Mouse (Mus musculus) intestine, embryonic 15.5 days (tissue): ENCODE data around the gene Heatr5a. TPM values are rescaled to one million over a fixed set of nuclear protein-coding genes. Genes with fewer than 3 reads are reported as not detected.

Experiments used
- ATAC-seq: fragments of 200-750 bp; cut with Nextera tagmentation; 2 replicates; pipeline ENCODE4 v1.8.0; 2017; ENCODE audit warnings: moderate TSS enrichment, moderate library complexity
- H3K27ac ChIP-seq: fragments of 300-500 bp; sonication (generic); 2 replicates; pipeline ENCODE4 v1.5.1; 2015; ENCODE audit warnings: mild to moderate bottlenecking, inconsistent platforms
- H3K27me3 ChIP-seq: fragments of 300-500 bp; sonication (generic); replicated peaks from 2 replicates; pipeline ENCODE4 v1.6.1; 2015; ENCODE audit warnings: inconsistent platforms
- H3K36me3 ChIP-seq: fragments of 300-500 bp; sonication (generic); 2 replicates; pipeline ENCODE4 v1.6.1; 2015; ENCODE audit warnings: inconsistent platforms
- H3K4me1 ChIP-seq: fragments of 300-500 bp; sonication (generic); replicated peaks from 2 replicates; pipeline ENCODE4 v1.6.1; 2015; ENCODE audit warnings: inconsistent platforms
- H3K4me2 ChIP-seq: fragments of 300-500 bp; sonication (generic); replicated peaks from 2 replicates; pipeline ENCODE4 v1.6.1; 2015; ENCODE audit warnings: mild to moderate bottlenecking, inconsistent platforms
- H3K4me3 ChIP-seq: fragments of 300-500 bp; sonication (generic); replicated peaks from 2 replicates; pipeline ENCODE4 v1.5.1; 2015; ENCODE audit warnings: inconsistent platforms
- H3K9ac ChIP-seq: fragments of 300-500 bp; sonication (generic); 2 replicates; pipeline ENCODE4 v1.6.1; 2015; ENCODE audit warnings: inconsistent platforms
- H3K9me3 ChIP-seq: fragments of 300-500 bp; sonication (generic); 2 replicates; pipeline ENCODE4 v1.6.1; 2016; ENCODE audit warnings: inconsistent platforms
- WGBS: fragments of 180-500 bp; shearing (Covaris S2); methylation state at CpG from one replicate; pipeline ENCODE4 v1.1.7; 2015; 5-methylcytosine and 5-hydroxymethylcytosine counted together
- polyA plus RNA-seq: library from polyadenylated mRNA; unstranded; fragments of >200 nt; fragmentation: Nextera tagmentation; extraction: Ambion mirVana; gene quantifications from 2 replicates; pipeline ENCODE4 v1.2.1, GENCODE M21; 2015

The Heatr5a gene
- polyA plus RNA-seq, 1 experiment from 2014 or later, result 8.2 TPM

- no peaks in the 10 kb centered on the region for H3K9me3 ChIP-seq
- no peaks in the 10 kb centered on the region for H3K36me3 ChIP-seq
- no peak overlapping the region for H3K4me2 ChIP-seq
- 0 out of 2 replicates have a peak, but pooled peaks cover 2% of the 10 kb centered on the region for H3K4me1 ChIP-seq
- ATAC-seq, result no peak
- no peak overlapping the region for H3K4me3 ChIP-seq
- WGBS, result 77% methylated on average over 9 of the region's 9 CpGs
- H3K27me3 ChIP-seq, result no peaks in the 10 kb centered on the region
- no peak overlapping the region for H3K9ac ChIP-seq
- H3K27ac ChIP-seq, result no peak overlapping the region
Measured at GRCm38 (mm10) chr12:51967915-51968595, 3.1 kb downstream of the Heatr5a start.

- WGBS, result 88% methylated on average over 6 of the region's 6 CpGs
- Histone ChIP-seq H3K4me3 (no peak overlapping the region), H3K36me3 (peaks cover 13% of the 10 kb centered on the region; the same call in 1 of the 2 replicates), H3K9ac (no peak overlapping the region), H3K27me3 (no peaks in the 10 kb centered on the region), H3K4me2 (no peak overlapping the region), H3K27ac (no peak overlapping the region), H3K4me1 (no peaks in the 10 kb centered on the region), H3K9me3 (no peaks in the 10 kb centered on the region)
- no peak for ATAC-seq
Measured at GRCm38 (mm10) chr12:51957626-51958025, 13.5 kb downstream of the Heatr5a start.

DNA sequence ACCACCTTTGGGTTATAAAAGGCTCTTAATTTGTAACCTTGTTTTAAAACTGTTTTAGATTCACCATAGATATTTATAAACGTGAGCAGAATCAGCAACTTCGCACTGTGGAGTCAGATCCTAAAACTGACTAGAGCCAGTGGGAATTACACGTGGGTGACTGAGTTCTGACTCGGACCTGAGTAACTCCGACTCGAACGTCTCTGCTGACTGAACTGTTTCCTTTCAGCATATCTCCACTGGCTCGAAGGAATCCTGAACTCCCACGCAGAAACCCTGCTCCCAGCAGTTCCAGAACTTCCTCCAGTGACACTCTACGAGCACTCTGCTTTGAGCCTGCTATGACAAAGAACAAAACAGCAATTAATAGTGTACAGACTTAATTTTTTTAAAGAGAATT lies 18.8 kb downstream of the Heatr5a start:
- peaks cover 32% of the 10 kb centered on the region for H3K36me3 ChIP-seq

DNA sequence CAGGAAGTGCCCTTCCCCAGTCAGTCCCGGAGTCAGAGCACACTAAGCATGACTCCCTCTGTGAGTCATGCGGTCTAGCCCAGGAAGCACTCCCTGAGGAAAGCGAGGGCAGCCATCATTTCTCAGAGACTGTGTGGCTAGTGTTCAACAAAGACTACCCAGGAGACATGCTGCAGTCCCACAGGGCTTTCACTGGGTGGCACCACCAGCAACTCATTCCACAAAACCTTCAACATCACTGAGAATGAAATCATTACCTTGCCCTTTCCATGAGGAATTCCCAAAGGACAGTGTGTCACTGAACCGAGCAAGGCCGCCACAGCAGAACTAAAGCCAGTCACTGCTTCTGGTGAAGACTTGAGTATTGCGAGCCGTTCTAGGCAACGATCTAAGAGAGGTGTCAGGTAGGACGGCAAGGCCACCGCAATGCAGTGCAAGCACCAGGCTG lies 23.6 kb downstream of the Heatr5a start:
- Histone ChIP-seq H3K4me3 (no peak overlapping the region), H3K9ac (no peak overlapping the region), H3K4me2 (no peak overlapping the region), H3K27me3 (no peaks in the 10 kb centered on the region), H3K4me1 (no peaks in the 10 kb centered on the region), H3K36me3 (peaks cover 30% of the 10 kb centered on the region), H3K9me3 (no peaks in the 10 kb centered on the region), H3K27ac (no peak overlapping the region)
- WGBS, result 80% methylated on average over 10 of the region's 10 CpGs
- ATAC-seq, result no peak

More for the DNA sequence above, 18.8 kb downstream of the Heatr5a start:
- Histone ChIP-seq H3K4me2 (no peak overlapping the region), H3K4me1 (no peaks in the 10 kb centered on the region), H3K9me3 (no peaks in the 10 kb centered on the region), H3K27me3 (no peaks in the 10 kb centered on the region), H3K27ac (no peak overlapping the region), H3K9ac (no peak overlapping the region), H3K4me3 (no peak overlapping the region)
- WGBS, result 77% methylated on average over 10 of the region's 10 CpGs
- no peak for ATAC-seq

- no peak overlapping the region for H3K4me2 ChIP-seq
- no peak for ATAC-seq
- H3K4me1 ChIP-seq, result no peaks in the 10 kb centered on the region
- H3K9ac ChIP-seq, result no peak overlapping the region
- H3K27ac ChIP-seq, result no peak overlapping the region
- no peaks in the 10 kb centered on the region for H3K9me3 ChIP-seq
- 94% methylated on average over 9 of the region's 9 CpGs for WGBS
- no peaks in the 10 kb centered on the region for H3K27me3 ChIP-seq
- H3K4me3 ChIP-seq, result no peak overlapping the region
- H3K36me3 ChIP-seq, result peaks cover 22% of the 10 kb centered on the region
Measured at GRCm38 (mm10) chr12:51945331-51945730, 25.8 kb downstream of the Heatr5a start.

- H3K4me2 ChIP-seq, result no peak overlapping the region
- H3K27ac ChIP-seq, result no peak overlapping the region
- H3K4me3 ChIP-seq, result no peak overlapping the region
- no peaks in the 10 kb centered on the region for H3K27me3 ChIP-seq
- peaks cover 6% of the 10 kb centered on the region; the same call in 1 of the 2 replicates for H3K36me3 ChIP-seq
- no peak overlapping the region for H3K9ac ChIP-seq
- WGBS, result 78% methylated on average over 4 of the region's 4 CpGs
- ATAC-seq, result no peak
- no peaks in the 10 kb centered on the region for H3K9me3 ChIP-seq
- no peaks in the 10 kb centered on the region for H3K4me1 ChIP-seq
Measured at GRCm38 (mm10) chr12:51939848-51940247, 31.3 kb downstream of the Heatr5a start.

DNA sequence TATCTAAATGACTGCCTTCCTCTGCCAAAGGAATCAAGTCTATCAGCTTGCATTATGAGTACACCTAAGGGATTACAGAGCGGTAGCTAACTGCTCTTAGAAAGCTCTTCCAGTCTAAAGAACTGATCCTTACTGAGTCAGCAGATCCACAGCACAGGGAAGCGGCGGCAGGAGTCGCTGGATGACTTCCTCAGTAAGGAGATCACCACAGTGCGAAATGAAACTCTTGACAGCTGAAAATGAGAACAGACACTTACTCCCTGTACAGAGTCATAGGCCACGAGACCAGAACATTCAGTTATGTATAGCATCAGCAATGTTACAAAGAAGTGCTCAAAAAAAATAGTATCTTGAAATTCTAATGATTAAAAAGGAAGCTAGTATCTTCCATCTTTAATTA lies 33.2 kb downstream of the Heatr5a start:
- WGBS, result 92% methylated on average over 6 of the region's 6 CpGs

DNA sequence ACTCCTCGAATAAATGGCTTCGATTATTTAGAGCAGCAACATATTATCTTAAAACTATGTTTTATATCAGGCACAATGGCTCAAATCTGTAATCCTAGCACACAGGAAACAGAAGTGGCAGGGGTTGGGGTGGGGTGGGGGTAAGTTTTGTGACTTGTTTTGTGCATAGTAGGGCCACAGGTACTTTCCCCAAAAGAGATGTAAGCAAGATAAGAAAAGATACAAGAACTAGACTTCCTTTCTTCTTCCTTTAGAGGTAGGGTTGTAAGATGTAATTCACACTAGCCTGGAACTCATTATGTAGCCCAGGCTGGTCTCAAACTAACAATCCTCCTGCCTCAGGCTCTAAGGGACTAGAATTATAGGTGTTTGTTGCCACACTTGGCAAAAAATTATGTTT lies 41.5 kb downstream of the Heatr5a start:
- Histone ChIP-seq H3K9ac (no peak overlapping the region), H3K4me1 (no peaks in the 10 kb centered on the region), H3K36me3 (no peaks in the 10 kb centered on the region), H3K9me3 (no peaks in the 10 kb centered on the region), H3K4me2 (no peak overlapping the region), H3K27ac (no peak overlapping the region), H3K27me3 (no peaks in the 10 kb centered on the region), H3K4me3 (no peak overlapping the region)
- no peak for ATAC-seq
- 92% methylated on average over 2 of the region's 2 CpGs for WGBS

More for the DNA sequence above, 33.2 kb downstream of the Heatr5a start:
- H3K36me3 ChIP-seq, result peaks cover 6% of the 10 kb centered on the region; the same call in 1 of the 2 replicates
- no peaks in the 10 kb centered on the region for H3K9me3 ChIP-seq
- no peak for ATAC-seq
- no peak overlapping the region for H3K27ac ChIP-seq
- H3K4me2 ChIP-seq, result no peak overlapping the region
- no peak overlapping the region for H3K9ac ChIP-seq
- no peaks in the 10 kb centered on the region for H3K27me3 ChIP-seq
- no peaks in the 10 kb centered on the region for H3K4me1 ChIP-seq
- no peak overlapping the region for H3K4me3 ChIP-seq

GRCm38 (mm10) chr12:51917191-51917590 lies 53.9 kb downstream of the Heatr5a start:
- Histone ChIP-seq H3K4me2 (no peak overlapping the region), H3K27me3 (no peaks in the 10 kb centered on the region), H3K9ac (no peak overlapping the region), H3K9me3 (no peaks in the 10 kb centered on the region), H3K4me3 (no peak overlapping the region), H3K4me1 (no peaks in the 10 kb centered on the region), H3K27ac (no peak overlapping the region), H3K36me3 (peaks cover 5% of the 10 kb centered on the region)
- WGBS, result 79% methylated on average over 2 of the region's 2 CpGs
- no peak for ATAC-seq

DNA sequence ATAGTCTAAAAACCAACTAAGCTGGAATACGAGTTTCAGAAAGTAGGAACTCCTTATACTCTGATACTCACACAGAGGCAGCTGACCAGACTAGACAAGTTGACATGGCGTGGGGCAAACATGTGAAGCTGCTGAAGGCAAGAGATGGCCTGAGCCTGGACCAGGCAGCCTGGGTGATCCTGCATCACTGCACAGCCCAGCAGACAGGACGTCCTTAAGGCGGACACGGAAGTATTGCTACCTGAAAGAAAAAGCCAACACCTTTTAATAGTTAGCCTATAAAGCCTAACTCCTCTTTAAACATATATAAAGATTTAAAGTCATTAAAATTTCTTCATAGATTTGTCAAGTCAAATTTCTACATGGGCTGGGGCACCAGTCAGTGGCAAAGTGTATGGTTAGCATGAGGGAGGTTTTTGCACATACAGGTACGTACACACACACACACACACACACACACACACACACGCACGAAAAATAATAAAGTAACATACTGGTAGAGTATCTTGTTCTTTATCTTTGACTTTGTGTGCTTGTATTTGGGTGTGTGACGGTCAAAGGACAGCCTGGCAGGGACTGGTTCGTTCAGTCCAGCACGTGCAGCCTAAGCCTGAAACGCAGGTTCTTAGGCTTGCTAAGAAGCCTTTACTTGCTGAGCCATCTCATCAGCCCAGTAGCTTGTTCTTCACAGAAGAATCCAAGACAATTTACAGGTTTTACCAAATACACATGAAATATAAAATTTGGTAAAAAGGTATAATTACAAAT lies 56.0 kb downstream of the Heatr5a start:
- H3K4me2 ChIP-seq, result no peak overlapping the region
- H3K9ac ChIP-seq, result no peak overlapping the region
- no peaks in the 10 kb centered on the region for H3K27me3 ChIP-seq
- peaks cover 3% of the 10 kb centered on the region for H3K36me3 ChIP-seq
- no peaks in the 10 kb centered on the region for H3K4me1 ChIP-seq
- H3K27ac ChIP-seq, result peak overlapping the region; percentile 0; the same call in 1 of the 2 replicates
- no peak overlapping the region for H3K4me3 ChIP-seq
- no peaks in the 10 kb centered on the region for H3K9me3 ChIP-seq
- ATAC-seq, result peak; percentile 97
- 74% methylated on average over 12 of the region's 12 CpGs for WGBS

GRCm38 (mm10) chr12:51909202-51909601 lies 61.9 kb downstream of the Heatr5a start:
- Histone ChIP-seq H3K36me3 (no peaks in the 10 kb centered on the region; the same call in 1 of the 2 replicates), H3K4me2 (no peak overlapping the region), H3K4me1 (no peaks in the 10 kb centered on the region), H3K4me3 (no peak overlapping the region), H3K27me3 (no peaks in the 10 kb centered on the region), H3K27ac (no peak overlapping the region), H3K9me3 (no peaks in the 10 kb centered on the region), H3K9ac (no peak overlapping the region)
- no peak for ATAC-seq
- 86% methylated on average over 5 of the region's 5 CpGs for WGBS

GRCm38 (mm10) chr12:51907543-51907942 lies 63.6 kb downstream of the Heatr5a start:
- 89% methylated on average over 3 of the region's 3 CpGs for WGBS
- Histone ChIP-seq H3K27ac (no peak overlapping the region), H3K27me3 (no peaks in the 10 kb centered on the region), H3K4me1 (no peaks in the 10 kb centered on the region), H3K36me3 (no peaks in the 10 kb centered on the region), H3K4me3 (no peak overlapping the region), H3K9ac (no peak overlapping the region), H3K9me3 (no peaks in the 10 kb centered on the region), H3K4me2 (no peak overlapping the region)
- no peak for ATAC-seq
